Mouse (Mus musculus) left cerebral cortex, adult 11 months (tissue): ENCODE results near the gene Mrtfb.

Experiments used
- DNase-seq: peaks from one replicate; pipeline ENCODE4 v3.0.0; 2022; ENCODE audit warnings: low spot score

Mrtfb gene

DNA sequence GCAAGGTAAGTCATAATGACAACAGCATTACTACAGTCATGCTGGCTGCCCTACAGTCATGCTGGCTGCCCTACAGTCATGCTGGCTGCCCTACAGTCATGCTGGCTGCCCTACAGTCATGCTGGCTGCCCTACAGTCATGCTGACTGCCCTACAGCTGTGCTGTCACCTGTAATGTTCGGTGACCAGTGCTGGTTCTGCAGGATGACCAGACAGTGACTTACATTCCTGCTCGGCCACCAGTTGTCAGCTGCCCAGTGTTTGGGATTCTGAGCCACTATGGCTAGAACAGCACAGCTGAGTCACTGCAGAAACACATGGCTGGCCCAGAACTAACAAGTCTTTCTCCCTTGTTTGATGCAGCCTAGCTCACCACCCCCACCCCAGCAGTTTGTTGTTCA, 149.1 kb downstream of the Mrtfb start:
- DNase-seq, result no peak

DNA sequence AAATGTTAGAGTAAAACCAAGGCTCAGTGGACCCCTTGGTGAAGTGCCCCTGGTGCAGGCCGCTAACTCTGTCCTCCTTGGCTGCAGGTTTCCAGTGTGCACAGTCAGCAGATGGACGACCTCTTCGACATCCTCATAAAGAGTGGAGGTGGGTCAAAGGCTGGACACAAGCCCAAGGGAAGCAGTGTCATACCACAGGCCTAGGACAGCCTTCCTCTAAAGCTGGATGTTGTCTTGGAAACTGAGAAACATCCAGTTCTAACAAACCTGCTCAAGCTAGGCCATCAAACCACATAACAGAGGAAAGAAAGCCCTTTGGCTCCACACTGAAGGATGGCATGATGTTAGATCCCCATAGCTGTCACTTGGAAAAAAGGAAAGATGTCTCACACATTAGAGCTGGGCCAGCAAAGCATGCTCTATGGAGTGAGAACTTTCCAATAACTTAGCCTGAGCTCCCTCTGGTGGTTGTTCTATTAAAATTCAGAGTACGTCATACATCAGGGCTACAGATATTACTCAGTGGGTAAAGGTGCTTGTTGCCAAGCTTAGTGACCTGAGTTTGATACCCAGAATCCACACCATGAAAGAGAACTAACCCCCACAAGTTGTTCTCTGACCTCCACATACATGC, 153.4 kb downstream of the Mrtfb start:
- DNase-seq, result peak; percentile 59

DNA sequence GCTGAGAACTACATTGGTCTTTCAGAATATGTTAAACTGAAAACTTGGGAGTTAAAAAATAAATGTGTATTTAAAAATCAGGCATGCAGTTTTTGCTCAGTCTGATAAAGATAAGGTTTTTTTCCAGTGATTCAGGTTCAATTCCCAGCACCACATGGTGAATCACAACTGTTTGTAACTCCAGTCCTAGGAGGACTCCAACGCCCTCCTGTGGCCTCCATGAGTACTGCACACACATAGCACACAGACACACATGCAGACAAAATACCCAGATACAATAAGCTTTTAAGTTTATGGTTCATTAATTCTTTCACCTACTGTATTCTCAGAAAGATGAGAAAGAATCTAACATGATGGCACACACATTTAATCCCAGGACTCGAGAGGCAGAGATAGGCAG, 154.5 kb downstream of the Mrtfb start:
- DNase-seq, result no peak

DNA sequence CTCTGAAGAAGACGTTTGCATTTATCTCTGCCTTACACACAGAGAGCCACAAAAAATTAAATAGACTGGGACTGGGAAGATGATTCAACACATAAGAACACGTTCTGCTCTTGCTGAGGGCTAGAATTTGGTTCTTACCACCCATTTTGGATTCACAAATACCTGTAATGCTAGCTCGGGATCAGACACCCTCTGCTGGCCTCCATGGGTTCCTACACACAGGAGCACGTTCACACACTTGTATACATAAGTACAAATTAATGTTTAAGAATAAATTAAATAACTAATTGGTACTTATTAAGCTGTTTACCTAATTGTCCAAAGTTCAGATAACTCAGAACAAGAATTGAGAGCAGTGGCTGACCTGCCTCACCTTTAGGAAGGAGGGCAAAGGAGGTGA, 155.2 kb downstream of the Mrtfb start:
- no peak for DNase-seq

DNA sequence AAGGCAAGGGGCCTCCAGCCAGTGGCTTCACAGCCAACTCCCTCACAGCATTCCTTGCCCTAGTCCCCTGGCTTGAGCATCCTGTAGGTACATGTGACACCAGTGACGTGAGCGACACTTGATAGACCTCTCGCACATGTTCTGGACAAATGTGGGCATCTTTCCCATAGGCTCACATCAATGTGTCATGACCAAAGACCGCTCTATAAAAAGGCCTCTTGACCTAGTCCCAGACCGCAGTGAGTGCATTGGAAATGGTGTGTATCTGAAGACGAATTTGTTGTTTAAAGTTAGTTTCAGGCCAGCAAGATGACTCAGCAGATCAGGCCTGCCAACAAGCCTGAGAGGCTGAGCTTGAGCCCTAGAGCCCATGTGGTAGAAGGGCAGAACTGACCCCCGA, 158.3 kb downstream of the Mrtfb start:
- DNase-seq, result no peak

DNA sequence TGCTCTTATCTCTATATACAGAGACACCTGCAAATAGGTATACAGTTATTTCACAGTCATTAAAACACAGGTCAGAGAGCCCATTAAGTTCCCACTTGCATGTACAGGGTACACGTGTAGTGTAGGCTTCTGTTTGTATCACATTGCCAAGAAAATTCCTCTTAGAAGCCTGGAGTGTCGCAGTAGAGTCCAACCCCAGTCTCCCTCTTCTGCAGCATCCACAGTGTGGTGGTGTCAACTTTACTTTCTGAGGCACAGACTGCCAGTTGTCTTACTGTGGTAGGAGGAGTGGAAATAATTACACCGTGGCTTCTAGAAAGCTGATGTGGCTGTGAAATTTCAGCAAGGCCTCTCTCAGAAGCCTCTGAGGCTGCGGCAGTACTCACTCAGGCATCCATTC, 158.7 kb downstream of the Mrtfb start:
- no peak for DNase-seq

DNA sequence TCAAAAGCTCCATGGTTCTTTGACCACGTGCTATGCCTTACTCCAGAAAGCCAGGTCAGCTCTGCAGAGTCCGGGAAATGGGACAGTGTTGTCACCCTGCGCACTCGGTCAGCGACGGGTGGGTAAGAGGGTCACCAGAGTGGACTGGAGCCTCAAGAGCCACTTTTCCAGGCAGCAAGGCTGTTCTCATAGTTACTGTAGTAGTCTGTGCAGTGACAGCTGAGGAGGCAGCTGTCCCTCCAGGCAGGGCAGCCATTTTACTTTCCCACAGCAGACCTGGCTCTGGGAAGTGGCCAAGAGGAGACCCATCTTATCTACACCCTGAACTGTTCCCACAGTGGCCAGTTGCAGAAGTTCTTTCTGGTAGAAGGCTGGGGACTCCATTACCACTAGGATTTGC, 159.2 kb downstream of the Mrtfb start:
- DNase-seq, result no peak

DNA sequence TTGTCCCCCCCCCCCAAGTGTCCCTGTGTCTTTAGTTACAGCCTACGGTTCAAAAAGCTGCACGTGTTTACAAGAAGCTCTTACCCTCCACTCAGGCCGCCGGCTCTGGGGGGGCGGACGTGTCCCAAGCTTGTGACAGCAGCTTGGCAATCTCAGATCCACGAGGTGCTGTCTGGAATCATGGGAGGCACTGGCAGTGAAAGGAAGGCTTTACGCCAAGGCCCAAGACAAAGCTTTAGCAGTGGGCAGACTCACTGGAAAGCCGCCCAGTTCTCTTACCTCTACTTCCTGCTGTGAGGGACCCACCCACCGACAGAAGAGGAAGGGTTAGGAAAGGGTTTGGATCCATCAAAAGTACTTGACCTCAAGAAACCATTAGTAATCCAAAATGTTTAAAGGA, 160.2 kb downstream of the Mrtfb start:
- no peak for DNase-seq

DNA sequence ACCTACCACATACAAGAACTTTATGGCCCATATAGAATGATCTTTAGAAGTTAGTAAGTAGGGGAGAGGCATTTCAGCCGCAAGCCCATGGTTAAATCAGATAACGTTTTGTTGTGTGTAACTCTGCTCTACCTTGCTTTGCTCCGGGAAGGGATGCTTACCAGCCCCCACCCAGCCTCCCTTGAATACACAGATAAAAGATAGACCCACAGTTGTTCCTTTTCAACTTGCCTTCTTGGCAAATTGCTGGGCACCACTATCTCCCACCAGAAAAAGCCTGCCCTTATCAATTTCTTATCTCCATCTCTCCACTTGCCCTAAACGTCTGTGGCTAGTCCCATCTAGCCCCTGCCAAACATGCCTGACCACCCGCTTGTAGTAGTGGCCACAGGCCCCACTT, 161.6 kb downstream of the Mrtfb start:
- DNase-seq, result no peak

DNA sequence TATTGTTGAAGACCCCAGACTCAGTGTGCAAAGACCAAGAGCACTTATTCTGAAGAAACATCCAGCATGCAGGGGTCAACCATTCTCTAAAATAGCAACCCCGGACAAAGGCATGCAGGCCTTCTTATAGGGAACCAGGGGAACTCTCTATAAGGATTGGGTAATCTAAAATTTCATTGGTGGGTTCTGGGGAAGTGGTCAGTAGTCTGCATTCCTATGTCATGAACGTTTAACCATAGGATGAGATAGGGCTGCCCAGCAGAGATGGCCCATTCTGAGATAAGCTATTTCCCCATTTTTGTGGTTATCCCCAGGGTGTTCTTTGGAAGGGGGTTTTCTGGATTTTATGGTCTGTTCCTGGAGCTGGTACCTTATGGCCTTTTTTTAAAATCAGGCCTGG, 163.5 kb downstream of the Mrtfb start:
- no peak for DNase-seq

DNA sequence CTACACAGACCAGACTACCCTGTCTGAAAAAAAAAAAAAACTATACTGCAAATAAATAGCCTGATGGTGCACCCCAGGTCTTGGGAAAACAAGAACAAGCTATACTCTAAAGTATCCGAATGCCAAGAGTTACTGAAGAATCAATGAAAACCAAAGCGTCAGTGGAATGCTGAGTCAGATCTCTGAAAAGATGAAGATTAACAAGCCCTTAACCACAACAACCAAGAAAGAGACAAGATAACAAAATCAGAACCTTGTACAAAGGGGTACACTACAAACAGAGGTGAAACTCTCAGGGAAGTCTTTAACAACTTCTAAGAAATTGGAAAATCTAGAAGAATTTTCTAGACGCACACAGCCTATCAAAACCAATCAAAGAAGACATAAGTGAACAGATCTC, 166.2 kb downstream of the Mrtfb start:
- DNase-seq, result no peak

DNA sequence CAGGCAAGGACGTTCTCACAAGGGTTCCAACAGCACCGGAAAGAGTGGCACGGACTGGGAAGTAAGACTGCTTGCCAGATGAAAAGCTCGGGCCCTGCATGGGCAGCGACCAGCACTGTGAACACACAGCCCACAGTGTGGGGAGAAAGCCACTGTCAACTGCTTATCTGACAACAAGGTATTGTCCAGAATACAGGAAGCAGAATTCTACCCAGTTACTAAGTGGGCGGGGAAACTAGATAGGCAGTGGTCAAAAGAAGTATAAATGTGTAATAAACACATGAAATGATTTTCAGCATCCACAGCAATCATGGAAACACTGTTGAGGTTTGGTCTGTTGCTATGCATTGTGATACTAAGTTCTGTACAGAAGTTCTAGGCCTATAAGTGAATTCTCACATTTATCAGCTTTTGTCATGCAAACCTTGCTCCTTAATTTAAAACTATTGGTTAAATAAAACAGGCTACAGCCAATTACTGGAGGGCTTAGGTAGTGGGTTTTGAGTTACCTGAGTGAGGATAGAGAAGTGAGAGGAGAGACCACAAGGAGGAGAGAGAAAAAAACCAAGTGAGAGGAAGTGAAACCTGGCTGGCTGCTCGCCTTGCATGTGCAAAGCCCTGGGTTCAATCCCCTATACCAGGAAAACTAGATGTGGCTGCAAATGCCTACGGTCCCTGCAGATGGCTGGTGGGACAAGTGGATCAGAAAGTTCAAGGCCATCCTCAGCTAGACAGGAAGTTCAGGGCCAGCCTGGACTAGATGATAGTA, 167.5 kb downstream of the Mrtfb start:
- no peak for DNase-seq

DNA sequence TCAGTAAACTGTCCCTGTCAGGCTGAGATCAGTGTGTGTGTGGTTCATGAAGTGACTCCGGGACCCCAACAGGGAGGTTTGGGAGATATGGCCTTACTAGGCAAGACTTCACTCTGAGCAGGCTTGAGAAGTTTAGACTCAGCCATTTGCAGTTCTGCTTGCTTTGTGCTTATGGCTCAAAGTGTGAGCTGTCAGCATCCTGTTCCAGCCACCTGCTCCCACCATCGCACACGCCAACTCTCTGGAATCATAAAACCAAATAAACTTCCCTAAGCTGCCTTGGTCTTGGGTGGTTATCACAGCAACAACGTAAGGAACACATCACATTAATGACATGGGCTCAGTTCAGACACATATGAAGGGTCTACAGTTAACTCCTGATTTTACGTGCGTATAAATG, 169.5 kb downstream of the Mrtfb start:
- no peak for DNase-seq

DNA sequence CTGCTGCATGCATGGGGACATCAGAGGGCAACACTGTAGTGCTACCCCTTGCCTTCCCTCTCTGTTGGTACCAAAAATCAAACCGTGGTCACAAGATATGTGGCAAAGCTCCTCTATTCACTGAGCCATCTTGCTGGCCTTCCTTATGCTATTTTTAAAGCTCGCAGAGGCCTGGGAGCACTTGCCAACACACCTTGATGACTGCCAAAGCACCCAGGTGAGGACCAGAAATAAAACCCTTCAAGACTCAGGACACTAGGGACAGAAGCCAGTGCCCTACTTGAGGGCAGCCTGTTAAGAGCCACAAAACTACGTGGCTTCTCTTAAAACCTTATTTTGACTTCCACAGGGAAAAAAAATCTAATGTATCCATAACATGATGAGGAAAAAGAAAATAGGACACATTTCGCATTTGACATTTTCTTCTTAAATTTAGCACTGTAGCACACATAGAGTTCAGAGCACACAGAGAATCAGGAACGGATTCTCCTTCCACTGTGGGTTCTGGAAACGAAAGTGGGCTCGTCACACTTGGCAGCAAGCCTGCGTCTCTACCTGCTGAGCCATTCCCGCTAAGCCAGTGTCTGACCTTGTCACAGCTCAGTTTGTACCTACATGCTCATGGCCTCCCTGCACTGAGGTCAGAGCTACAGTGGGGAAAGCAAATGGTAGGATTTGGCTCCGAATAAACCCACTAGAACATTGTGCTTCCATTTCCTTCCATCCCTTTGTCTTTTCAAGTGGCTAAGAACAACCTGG, 170.7 kb downstream of the Mrtfb start:
- DNase-seq, result no peak

DNA sequence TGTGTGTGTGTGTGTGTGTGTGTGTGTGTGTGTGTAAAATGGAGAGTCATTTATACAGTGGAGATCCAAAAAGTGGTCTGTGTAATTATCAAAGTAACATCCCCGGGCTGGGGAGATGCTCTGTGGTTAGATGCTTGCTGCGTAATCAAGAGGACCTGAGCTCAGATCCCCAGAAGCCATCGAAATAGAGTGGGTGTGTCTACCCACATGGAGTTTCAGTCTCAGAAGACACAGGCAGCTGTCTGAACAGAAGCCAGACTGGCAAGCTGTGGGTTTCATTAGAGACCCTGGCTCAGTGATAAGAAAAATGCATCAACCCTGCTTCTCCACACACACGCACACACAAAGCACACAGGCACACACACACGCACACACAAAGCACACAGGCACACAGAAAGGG, 171.8 kb downstream of the Mrtfb start:
- no peak for DNase-seq

DNA sequence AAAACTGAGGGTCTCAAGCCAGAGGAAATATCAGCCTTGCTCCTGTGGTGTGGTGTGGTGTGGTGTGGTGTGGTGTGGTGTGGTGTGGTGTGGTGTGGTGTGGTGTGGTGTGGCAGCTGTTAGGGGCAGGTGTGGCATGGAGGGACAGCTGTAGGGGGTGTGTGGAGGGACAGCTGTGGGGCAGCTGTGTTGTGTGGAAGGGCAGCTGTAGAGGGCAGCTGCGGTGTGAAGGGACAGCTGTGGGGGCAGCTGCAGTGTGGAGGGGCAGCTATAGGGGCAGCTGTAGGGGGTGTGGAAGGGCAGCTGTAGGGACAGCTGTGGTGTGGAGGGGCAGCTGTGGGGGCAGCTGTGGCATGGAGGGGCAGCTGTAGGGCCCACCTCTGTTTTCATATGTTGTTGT, 172.5 kb downstream of the Mrtfb start:
- DNase-seq, result no peak

DNA sequence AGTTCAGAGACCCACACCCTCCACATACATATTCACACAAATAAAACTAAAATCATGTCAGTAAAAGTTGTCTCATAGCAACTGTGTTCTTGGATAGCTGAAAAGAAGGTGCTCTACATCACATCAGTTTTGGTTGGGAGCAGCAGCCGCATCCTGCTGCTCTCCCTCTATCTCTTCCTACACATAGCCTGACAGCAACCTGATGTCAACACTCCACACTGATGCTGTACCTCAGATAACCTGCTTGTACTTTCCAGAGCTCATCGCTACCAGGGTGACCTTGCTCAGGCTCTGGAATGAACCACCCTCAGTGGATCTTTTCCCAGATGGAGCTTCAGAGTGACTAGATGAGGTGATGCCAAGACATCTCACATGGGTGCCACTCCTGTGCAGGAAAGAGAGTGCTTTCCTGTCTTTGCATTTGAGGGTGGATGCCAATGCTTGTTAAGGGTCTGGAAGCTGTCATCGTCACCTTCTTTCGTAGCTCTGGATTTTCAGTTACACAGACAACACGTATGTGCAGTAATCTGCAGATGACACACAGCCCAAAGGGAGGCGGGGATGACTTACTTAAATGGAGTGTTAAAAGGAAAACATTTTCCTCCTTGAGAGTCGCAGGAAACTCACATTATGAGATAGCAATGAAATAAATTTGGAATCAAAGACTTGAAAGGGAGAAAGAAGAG, 173.8 kb downstream of the Mrtfb start:
- DNase-seq, result no peak

DNA sequence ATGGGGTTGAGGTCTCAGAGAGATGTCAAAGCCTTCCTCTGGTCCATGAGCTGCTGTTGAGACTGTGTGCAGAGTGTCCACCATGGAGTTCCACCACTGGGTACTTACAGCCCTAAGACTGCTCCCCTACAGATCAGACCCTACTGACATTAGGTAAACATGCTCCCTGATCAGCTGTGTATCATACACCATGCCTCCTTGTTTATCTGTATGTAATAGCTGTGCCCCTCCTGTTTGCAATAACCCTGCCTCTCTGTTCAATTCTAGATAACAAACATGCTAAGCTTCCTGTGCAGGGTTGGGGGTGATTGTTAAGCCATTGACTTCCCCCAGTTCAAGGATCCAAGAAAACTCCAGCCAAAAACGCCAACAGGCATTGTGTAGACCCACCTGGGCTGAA, 174.7 kb downstream of the Mrtfb start:
- no peak for DNase-seq

DNA sequence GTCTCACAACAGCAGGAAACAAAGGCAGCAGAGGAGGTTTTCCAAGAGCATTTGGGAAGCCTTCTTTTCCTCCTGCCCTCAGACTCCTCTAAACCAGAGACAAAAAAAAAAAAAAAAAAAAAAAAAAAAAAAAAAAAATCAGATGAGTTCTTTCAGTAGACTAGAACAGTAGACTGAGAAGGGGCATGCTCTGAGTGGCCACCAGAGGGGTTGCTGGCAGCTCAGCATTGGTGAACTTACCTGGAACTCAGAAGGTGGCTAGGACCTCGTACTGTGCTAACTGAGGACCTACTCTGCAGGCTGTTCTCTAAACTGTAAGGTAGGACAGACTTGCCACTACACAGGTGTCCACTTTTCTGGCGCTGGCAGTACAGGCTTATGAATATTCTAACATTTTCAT, 179.3 kb downstream of the Mrtfb start:
- no peak for DNase-seq

DNA sequence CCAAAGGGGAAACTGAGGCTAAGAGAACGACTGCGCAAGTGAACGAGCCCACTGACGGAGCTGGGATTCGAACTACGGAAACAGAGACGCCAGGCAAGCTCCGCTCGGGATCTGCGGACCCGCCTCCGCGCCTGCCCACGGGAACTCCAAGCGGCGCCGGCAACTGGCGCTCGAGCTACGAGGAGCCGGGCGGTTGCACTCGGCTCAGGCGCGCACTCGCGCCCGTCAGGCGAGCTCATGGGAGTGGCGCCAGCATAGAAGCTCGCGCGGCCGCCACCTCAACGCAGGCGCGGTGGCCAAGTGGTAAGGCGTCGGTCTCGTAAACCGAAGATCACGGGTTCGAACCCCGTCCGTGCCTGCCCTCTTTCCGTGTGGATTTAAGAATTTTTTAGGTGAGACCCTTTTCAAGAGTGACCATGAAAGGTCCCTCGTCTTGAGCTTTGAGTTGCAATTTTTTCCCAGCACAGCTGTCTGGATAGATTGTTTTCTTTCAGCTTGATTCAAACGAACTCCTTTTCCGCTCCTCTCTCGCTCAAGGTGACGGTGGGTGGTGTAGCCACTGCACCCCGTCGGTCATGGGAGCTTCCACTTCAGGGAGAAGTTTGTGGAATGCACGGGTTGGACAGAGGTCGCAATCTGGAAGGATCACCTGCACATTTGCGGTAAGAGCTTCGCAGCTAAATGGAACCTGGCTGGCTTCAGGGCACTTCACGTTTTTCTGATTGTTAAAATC, 180.9 kb downstream of the Mrtfb start:
- peak; percentile 95 for DNase-seq

DNA sequence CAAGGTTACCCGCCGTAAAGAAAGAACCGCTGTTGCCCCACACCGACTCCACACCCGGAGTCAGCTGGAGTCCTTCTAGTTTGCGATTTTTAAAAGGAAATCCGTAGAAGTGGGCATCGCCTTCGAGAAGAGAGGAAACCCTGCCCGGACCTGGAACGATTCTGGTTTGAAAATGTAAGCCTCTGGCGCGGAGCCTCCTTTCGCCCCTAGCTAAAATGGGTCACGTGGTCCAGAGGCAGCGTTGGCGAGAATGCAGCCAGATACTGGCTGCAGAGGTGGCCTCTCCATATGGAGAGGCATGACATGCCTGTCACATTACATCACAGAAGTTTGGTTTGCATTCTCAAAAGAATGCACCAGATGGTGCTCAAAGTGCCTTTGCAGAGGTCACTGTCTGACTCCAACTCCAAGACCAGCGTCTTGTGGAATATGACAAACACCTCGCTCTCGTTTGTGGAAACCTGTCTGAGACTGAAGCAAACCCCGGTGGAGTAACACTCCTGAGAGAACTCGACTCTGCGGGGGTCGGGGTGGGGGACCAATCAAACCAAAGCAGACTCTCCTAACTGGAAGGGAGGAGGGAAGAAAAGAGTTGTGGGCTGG, 181.6 kb downstream of the Mrtfb start:
- no peak for DNase-seq

DNA sequence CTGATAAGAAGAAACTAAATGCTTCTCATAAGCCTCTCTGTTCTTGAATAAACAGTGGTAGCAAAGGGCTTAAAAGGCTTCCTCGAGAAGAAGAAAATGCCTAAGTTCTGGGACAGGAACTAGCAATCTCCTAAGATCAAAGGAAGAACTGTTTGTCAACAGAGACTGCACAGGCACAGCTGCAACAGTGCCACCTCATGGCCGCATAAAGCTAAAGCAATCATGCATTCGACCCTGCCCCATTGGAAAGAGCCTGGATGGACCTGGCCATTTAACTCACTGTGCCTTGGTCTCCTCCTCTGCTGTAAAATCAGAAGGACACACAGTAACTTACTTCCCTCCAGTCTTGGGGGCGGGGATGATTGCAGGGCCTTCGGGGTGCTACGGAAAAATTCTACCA, 184.2 kb downstream of the Mrtfb start:
- no peak for DNase-seq
